Mouse (Mus musculus) limb, embryonic 11.5 days (tissue): ENCODE measurements around the gene Kif16b. TPM values are rescaled to one million over a fixed set of nuclear protein-coding genes. Genes with fewer than 3 reads are reported as not detected.
"Not testable (repeated sequence)": the region's sequence is repeated elsewhere in the genome, so short reads cannot be mapped to it uniquely, and the experiment has no call there.

Experiments used
- ATAC-seq: fragments of 200-750 bp; cut with Nextera tagmentation; 2 replicates; pipeline ENCODE4 v1.8.0; 2017; ENCODE audit warnings: low read depth; ENCODE audit not compliant: insufficient number of reproducible peaks, low FRiP score, low TSS enrichment
- DNase-seq: peaks from one replicate; pipeline ENCODE4 v3.0.0-alpha.2; 2015; ENCODE audit warnings: low spot score
- H3K27ac ChIP-seq: fragments of 300-500 bp; sonication (generic); replicated peaks from 2 replicates; pipeline ENCODE4 v1.5.1; 2014; ENCODE audit warnings: low read depth, mild to moderate bottlenecking, low read length
- H3K27me3 ChIP-seq: fragments of 300-500 bp; sonication (generic); 2 replicates; pipeline ENCODE4 v1.6.1; 2014; ENCODE audit warnings: mild to moderate bottlenecking, low read length, mixed read lengths; ENCODE audit not compliant: control insufficient read depth, insufficient read depth
- H3K36me3 ChIP-seq: fragments of 300-500 bp; sonication (generic); 2 replicates; pipeline ENCODE4 v1.6.1; 2014; ENCODE audit warnings: mild to moderate bottlenecking, low read length, moderate library complexity, mixed read lengths; ENCODE audit not compliant: control insufficient read depth, insufficient read depth
- H3K4me1 ChIP-seq: fragments of 300-500 bp; sonication (generic); 2 replicates; pipeline ENCODE4 v1.6.1; 2014; ENCODE audit warnings: low read length, mixed read lengths; ENCODE audit not compliant: control insufficient read depth, insufficient read depth
- H3K4me2 ChIP-seq: fragments of 300-500 bp; sonication (generic); 2 replicates; pipeline ENCODE4 v1.6.1; 2014; ENCODE audit warnings: low read depth, mild to moderate bottlenecking, moderate library complexity; ENCODE audit not compliant: severe bottlenecking
- H3K4me3 ChIP-seq: fragments of 300-500 bp; sonication (generic); 2 replicates; pipeline ENCODE4 v1.5.1; 2014; ENCODE audit warnings: low read depth, low read length
- H3K9ac ChIP-seq: fragments of 300-500 bp; sonication (generic); 2 replicates; pipeline ENCODE4 v1.6.1; 2014; ENCODE audit warnings: mild to moderate bottlenecking, low read length
- H3K9me3 ChIP-seq: fragments of 300-500 bp; sonication (generic); 2 replicates; pipeline ENCODE4 v1.6.1; 2016; ENCODE audit warnings: low read length; ENCODE audit not compliant: control insufficient read depth
- WGBS: fragments of 180-500 bp; shearing (Covaris S2); extraction: QIAGEN DNeasy Blood & Tissue Kit; methylation state at CpG from one replicate; pipeline ENCODE4 v1.1.7; 2014; 5-methylcytosine and 5-hydroxymethylcytosine counted together
- polyA plus RNA-seq: library from polyadenylated mRNA; unstranded; fragments of >200 nt; fragmentation: Nextera tagmentation; extraction: Ambion mirVana; gene quantifications from 2 replicates; pipeline ENCODE4 v1.2.1, GENCODE M21; 2014

Gene Kif16b
- polyA plus RNA-seq, 1 experiment from 2014 or later = 11.7 TPM

GRCm38 (mm10) chr2:142577414-142577813 is 323.9 kb downstream of the Kif16b start:
- not testable (repeated sequence) for H3K4me1 ChIP-seq, H3K36me3 ChIP-seq, H3K27ac ChIP-seq, DNase-seq, H3K27me3 ChIP-seq, H3K9ac ChIP-seq, ATAC-seq, H3K4me3 ChIP-seq, H3K9me3 ChIP-seq, H3K4me2 ChIP-seq
- WGBS = 65% methylated on average over 9 of the region's 9 CpGs

- no peak overlapping the region for H3K4me2 ChIP-seq
- no peaks in the 10 kb centered on the region for H3K9me3 ChIP-seq
- H3K27ac ChIP-seq = no peak overlapping the region
- ATAC-seq (no peak), DNase-seq (no peak)
- 81% methylated on average over 8 of the region's 8 CpGs for WGBS
- H3K4me1 ChIP-seq = no peaks in the 10 kb centered on the region
- no peaks in the 10 kb centered on the region for H3K36me3 ChIP-seq
- H3K27me3 ChIP-seq = no peaks in the 10 kb centered on the region
- H3K4me3 ChIP-seq = no peak overlapping the region
- H3K9ac ChIP-seq = no peak overlapping the region
Observed at GRCm38 (mm10) chr2:142569771-142570170, 331.6 kb downstream of the Kif16b start.

Other genes with a start within 250 kb of the Kif16b start
- gene Snrpb2, start 161.5 kb upstream of the Kif16b start, polyA plus RNA-seq = 150 and 154 TPM in 2 replicates
- 5.8 and 6.6 TPM in 2 replicates for gene Otor, start 176.9 kb upstream of the Kif16b start, polyA plus RNA-seq